Mouse (Mus musculus) hindbrain, embryonic 11.5 days (tissue): ENCODE results near the gene Itgb2l. TPM values are rescaled to one million over a fixed set of nuclear protein-coding genes. Genes with fewer than 3 reads are reported as not detected.
A peak's percentile ranks its signal among the peaks of the same experiment; 100 is the strongest.

Experiments
- ATAC-seq: fragments of 200-750 bp; cut with Nextera tagmentation; 2 replicates; pipeline ENCODE4 v1.8.0; 2017; ENCODE audit warnings: mild to moderate bottlenecking, moderate TSS enrichment, moderate library complexity; ENCODE audit not compliant: low FRiP score
- DNase-seq: peaks from one replicate; pipeline ENCODE4 v3.0.0-alpha.2; 2015; ENCODE audit warnings: low spot score
- H3K27ac ChIP-seq: fragments of 300-500 bp; sonication (generic); 2 replicates; pipeline ENCODE4 v1.5.1; 2014; ENCODE audit warnings: mild to moderate bottlenecking, low read depth, low read length
- H3K27me3 ChIP-seq: fragments of 300-500 bp; sonication (generic); 2 replicates; pipeline ENCODE4 v1.6.1; 2014; ENCODE audit warnings: mild to moderate bottlenecking, low read length, moderate library complexity, mixed read lengths; ENCODE audit not compliant: control insufficient read depth, insufficient read depth
- H3K36me3 ChIP-seq: fragments of 300-500 bp; sonication (generic); 2 replicates; pipeline ENCODE4 v1.6.1; 2014; ENCODE audit warnings: mild to moderate bottlenecking, low read length, moderate library complexity, mixed read lengths; ENCODE audit not compliant: control insufficient read depth, insufficient read depth
- H3K4me1 ChIP-seq: fragments of 300-500 bp; sonication (generic); replicated peaks from 2 replicates; pipeline ENCODE4 v1.6.1; 2014; ENCODE audit warnings: low read length, mixed read lengths; ENCODE audit not compliant: control insufficient read depth, insufficient read depth
- H3K4me2 ChIP-seq: fragments of 300-500 bp; sonication (generic); replicated peaks from 2 replicates; pipeline ENCODE4 v1.6.1; 2014; ENCODE audit warnings: mild to moderate bottlenecking, low read depth, low read length
- H3K4me3 ChIP-seq: fragments of 300-500 bp; sonication (generic); 2 replicates; pipeline ENCODE4 v1.5.1; 2014; ENCODE audit warnings: low read depth, low read length
- H3K9ac ChIP-seq: fragments of 300-500 bp; sonication (generic); 2 replicates; pipeline ENCODE4 v1.6.1; 2014; ENCODE audit warnings: low read depth, low read length
- H3K9me3 ChIP-seq: fragments of 300-500 bp; sonication (generic); 2 replicates; pipeline ENCODE4 v1.6.1; 2016; ENCODE audit warnings: low read length; ENCODE audit not compliant: control insufficient read depth
- whole genome bisulfite sequencing: fragments of 180-500 bp; shearing (Covaris S2); extraction: QIAGEN DNeasy Blood & Tissue Kit; methylation state at CpG from one replicate; pipeline ENCODE4 v1.1.7; 2014; 5-methylcytosine and 5-hydroxymethylcytosine counted together
- polyA plus RNA-seq: library from polyadenylated mRNA; unstranded; fragments of >200 nt; fragmentation: Nextera tagmentation; extraction: Ambion mirVana; gene quantifications from 2 replicates; pipeline ENCODE4 v1.2.1, GENCODE M21; 2014

Itgb2l gene
- not detected in 2 replicates for polyA plus RNA-seq

GRCm38 (mm10) chr16:96443468-96443867 lies at the start of gene Itgb2l:
TSS of gene Itgb2l (minus strand) at chr16:96443619.
- Histone ChIP-seq H3K4me1 (no peaks in the 10 kb centered on the region), H3K9ac (no peak within 1 kb of the TSS), H3K4me3 (no peak within 1 kb of the TSS), H3K9me3 (no peaks in the 10 kb centered on the region), H3K4me2 (no peak within 1 kb of the TSS), H3K36me3 (no peaks in the 10 kb centered on the region), H3K27me3 (no peaks in the 10 kb centered on the region), H3K27ac (no peak within 1 kb of the TSS)
- no peak for ATAC-seq
- WGBS: 78% methylated on average over 2 of the region's 2 CpGs
- DNase-seq: no peak

DNA sequence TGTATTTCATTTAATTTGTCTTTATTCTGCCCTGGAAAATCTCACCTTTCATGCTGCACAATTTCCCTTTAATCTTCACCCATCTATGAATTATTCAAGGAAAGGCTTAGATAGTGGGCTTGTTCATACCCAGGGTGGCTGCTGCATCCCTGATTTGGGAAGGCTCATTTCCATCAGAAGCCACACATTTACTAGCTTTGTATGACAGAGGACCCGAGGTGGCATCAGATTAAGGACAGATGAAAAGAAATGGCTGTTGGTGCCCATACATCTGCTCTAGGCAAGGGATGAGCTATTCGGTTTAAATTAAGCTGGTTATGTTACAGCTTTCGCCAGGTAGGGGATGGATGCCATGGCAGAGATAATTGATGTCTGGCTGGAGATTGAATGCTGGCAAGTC lies 48.1 kb upstream of the Itgb2l start:
- Histone ChIP-seq H3K9ac (no peak overlapping the region), H3K4me3 (no peak overlapping the region), H3K4me2 (no peak overlapping the region), H3K27ac (no peak overlapping the region), H3K27me3 (no peaks in the 10 kb centered on the region), H3K36me3 (no peaks in the 10 kb centered on the region), H3K4me1 (no peaks in the 10 kb centered on the region), H3K9me3 (no peaks in the 10 kb centered on the region)
- ATAC-seq (no peak), DNase-seq (no peak)
- WGBS: 85% methylated on average over 3 of the region's 3 CpGs

DNA sequence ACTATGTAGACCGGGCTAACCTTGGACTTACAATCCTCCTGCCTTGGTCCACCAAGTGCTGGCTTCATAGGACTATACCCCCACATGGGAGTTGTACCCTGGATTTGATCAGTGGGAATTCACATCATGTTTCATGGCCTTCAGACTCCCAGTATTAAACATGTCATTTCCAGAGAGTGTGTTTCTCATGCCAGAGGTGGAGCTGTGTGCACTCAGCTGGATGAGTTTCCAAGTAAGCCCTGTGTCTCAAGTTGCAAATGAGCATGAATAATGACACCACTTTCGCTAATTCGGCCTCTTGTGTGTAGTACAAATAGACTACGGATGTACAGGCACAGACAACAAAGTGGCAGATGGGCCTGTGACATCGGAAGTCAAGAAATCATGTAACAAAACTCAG lies 44.6 kb upstream of the Itgb2l start:
- Histone ChIP-seq H3K27me3 (no peaks in the 10 kb centered on the region), H3K4me2 (no peak overlapping the region), H3K36me3 (no peaks in the 10 kb centered on the region), H3K4me3 (no peak overlapping the region), H3K4me1 (no peaks in the 10 kb centered on the region), H3K27ac (no peak overlapping the region), H3K9me3 (no peaks in the 10 kb centered on the region), H3K9ac (no peak overlapping the region)
- WGBS: 75% methylated on average over 5 of the region's 5 CpGs
- DNase-seq (no peak), ATAC-seq (no peak)

GRCm38 (mm10) chr16:96487007-96487684 lies 43.7 kb upstream of the Itgb2l start:
- Histone ChIP-seq H3K36me3 (no peaks in the 10 kb centered on the region), H3K9me3 (no peaks in the 10 kb centered on the region), H3K4me2 (no peak overlapping the region), H3K4me1 (no peaks in the 10 kb centered on the region), H3K4me3 (no peak overlapping the region), H3K27ac (no peak overlapping the region), H3K27me3 (no peaks in the 10 kb centered on the region), H3K9ac (no peak overlapping the region)
- ATAC-seq (no peak), DNase-seq (no peak)
- 83% methylated on average over 11 of the region's 11 CpGs for WGBS

DNA sequence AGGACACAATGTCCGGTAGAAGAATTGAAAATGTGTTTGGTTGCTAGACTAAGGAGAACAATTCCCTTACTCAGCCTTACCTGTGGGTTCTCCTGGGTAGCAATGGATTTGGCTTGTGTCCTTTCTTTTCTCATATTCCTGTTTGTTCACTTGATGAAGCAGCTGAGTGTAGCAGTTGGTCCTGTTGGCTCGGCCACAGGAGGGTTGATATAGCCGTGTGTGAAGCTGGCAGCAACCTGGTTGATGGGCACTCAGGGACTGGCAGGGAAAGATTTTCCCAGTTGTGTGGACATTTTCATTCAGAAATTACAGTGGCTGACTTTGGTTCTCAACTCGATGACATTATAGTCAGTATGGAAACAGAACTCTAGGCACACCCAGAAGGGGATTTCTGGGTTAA lies 38.4 kb upstream of the Itgb2l start:
- 96% methylated on average over 4 of the region's 4 CpGs for WGBS
- Histone ChIP-seq H3K4me2 (no peak overlapping the region), H3K9ac (no peak overlapping the region), H3K27me3 (no peaks in the 10 kb centered on the region), H3K27ac (no peak overlapping the region), H3K4me1 (no peaks in the 10 kb centered on the region), H3K36me3 (no peaks in the 10 kb centered on the region), H3K4me3 (no peak overlapping the region), H3K9me3 (no peaks in the 10 kb centered on the region)
- no peak for ATAC-seq
- DNase-seq: no peak

GRCm38 (mm10) chr16:96474185-96474584 lies 30.8 kb upstream of the Itgb2l start:
- no peak overlapping the region for H3K27ac ChIP-seq
- H3K4me2 ChIP-seq: no peak overlapping the region
- no peaks in the 10 kb centered on the region for H3K36me3 ChIP-seq
- no peaks in the 10 kb centered on the region for H3K4me1 ChIP-seq
- DNase-seq (no peak), ATAC-seq (no peak)
- H3K9ac ChIP-seq: no peak overlapping the region
- no peaks in the 10 kb centered on the region for H3K9me3 ChIP-seq
- H3K27me3 ChIP-seq: no peaks in the 10 kb centered on the region
- 76% methylated on average over 3 of the region's 3 CpGs for WGBS
- no peak overlapping the region for H3K4me3 ChIP-seq

- no peak overlapping the region for H3K4me2 ChIP-seq
- H3K36me3 ChIP-seq: no peaks in the 10 kb centered on the region
- H3K9ac ChIP-seq: no peak overlapping the region
- ATAC-seq (no peak), DNase-seq (no peak)
- H3K4me3 ChIP-seq: no peak overlapping the region
- H3K4me1 ChIP-seq: no peaks in the 10 kb centered on the region
- WGBS: 58% methylated on average over 7 of the region's 7 CpGs
- no peaks in the 10 kb centered on the region for H3K9me3 ChIP-seq
- no peak overlapping the region for H3K27ac ChIP-seq
- no peaks in the 10 kb centered on the region for H3K27me3 ChIP-seq
These were observed 29.4 kb upstream of the Itgb2l start for GRCm38 (mm10) chr16:96472816-96473215.

DNA sequence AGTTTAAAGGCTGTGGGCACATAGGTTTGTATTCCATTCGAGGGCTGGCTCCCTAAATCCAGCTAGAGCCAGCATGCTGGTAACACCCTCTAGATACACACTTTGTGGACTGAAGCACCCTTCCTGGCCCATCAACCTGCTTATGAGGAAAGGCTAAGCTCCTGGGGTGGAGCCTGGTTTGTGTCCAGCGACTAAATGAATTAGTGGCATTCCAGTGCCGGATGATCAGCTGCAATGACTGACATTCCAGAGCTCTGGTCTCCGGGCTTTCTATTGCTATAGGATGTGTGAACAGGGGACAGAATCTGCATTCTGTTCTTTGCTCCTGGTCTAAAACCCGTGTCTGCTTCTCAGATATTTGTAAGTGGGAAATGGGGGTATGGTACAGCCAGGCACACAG lies 28.9 kb upstream of the Itgb2l start:
- DNase-seq: no peak
- Histone ChIP-seq H3K4me2 (no peak overlapping the region), H3K4me1 (no peaks in the 10 kb centered on the region), H3K4me3 (no peak overlapping the region), H3K27me3 (no peaks in the 10 kb centered on the region), H3K9me3 (no peaks in the 10 kb centered on the region), H3K9ac (no peak overlapping the region), H3K36me3 (no peaks in the 10 kb centered on the region), H3K27ac (no peak overlapping the region)
- WGBS: 42% methylated on average over 5 of the region's 5 CpGs
- no peak for ATAC-seq

- DNase-seq (peak; percentile 20), ATAC-seq (no peak)
- 67% methylated on average over 4 of the region's 4 CpGs for WGBS
- Histone ChIP-seq H3K4me2 (no peak overlapping the region), H3K36me3 (no peaks in the 10 kb centered on the region), H3K9ac (no peak overlapping the region), H3K4me3 (no peak overlapping the region), H3K4me1 (no peaks in the 10 kb centered on the region), H3K9me3 (no peaks in the 10 kb centered on the region), H3K27ac (no peak overlapping the region), H3K27me3 (no peaks in the 10 kb centered on the region)
These were observed 26.2 kb upstream of the Itgb2l start for GRCm38 (mm10) chr16:96469640-96470039.
